Mouse (Mus musculus): ENCODE measurements around the gene Zfp654.
"Not testable (repeated sequence)": the region's sequence is repeated elsewhere in the genome, so short reads cannot be mapped to it uniquely, and the experiment has no call there.

The Zfp654 gene

DNA sequence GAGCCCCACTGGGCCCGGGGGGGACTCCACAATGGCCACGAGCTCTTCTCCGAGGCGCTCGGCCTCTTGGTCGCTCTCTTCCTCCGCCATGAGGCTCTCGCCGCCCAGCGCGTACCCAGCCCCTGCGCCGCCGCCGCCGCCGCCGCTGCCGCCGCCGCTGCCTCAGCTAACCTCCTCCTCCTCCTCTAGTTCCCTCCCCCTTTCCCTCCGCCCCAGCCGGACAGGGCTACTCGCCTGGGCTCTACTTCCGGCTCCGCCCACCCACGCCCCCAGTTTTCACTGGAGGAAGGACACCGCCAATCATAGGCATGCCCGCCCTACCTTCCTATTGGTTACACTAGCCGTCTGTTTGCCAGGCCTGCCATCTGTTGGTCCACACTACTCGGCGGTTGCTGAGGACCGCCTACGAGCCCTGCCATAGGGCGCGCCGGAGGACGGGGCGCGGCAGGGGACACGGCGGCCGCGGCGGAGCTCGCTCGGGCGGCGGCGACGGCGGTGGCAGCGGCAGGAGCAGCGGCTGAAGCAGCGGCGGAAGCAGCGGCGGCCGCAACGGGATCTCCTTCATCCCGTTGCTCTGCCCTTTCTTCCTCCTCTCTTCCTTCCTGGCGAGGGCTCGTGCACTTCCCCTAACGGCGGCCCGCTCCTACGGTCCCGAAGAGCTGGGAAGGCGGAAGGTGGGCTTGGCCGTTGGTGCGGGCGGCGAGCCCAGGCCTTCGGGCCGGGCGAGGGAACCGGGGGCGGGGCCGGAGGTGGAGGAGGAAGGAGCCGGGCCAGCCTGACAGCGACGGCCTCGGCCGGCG is at the start of gene Zfp654, which contains the start of gene Cggbp1:
Zfp654 (minus strand) TSS at position 90 of the 800 bp plus-strand sequence.
Cggbp1 (plus strand) TSS at position 434 of the 800 bp plus-strand sequence.
- peak; percentile 99 for DNase-seq (ENCODE audit: low read depth)

DNA sequence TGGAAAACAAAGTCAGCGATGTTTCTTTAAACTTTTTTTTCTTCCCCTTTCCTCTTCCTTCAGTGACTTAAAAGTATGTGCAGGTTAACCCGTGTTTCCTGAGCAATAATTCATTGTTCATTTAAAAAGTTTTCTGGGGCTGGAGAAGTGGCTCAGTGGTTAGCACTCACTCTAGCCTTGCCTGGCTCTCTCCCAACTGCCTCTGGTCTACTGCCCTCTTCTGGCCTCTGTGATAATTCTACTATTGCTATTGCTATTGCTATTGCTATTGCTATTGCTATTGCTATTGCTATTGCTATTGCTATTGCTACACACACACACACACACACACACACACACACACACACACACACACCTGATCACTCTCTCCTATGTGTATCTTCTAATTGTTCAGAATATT is 47.6 kb upstream of the Zfp654 start:
- peak; percentile 76 for DNase-seq (ENCODE audit: low read depth)

DNA sequence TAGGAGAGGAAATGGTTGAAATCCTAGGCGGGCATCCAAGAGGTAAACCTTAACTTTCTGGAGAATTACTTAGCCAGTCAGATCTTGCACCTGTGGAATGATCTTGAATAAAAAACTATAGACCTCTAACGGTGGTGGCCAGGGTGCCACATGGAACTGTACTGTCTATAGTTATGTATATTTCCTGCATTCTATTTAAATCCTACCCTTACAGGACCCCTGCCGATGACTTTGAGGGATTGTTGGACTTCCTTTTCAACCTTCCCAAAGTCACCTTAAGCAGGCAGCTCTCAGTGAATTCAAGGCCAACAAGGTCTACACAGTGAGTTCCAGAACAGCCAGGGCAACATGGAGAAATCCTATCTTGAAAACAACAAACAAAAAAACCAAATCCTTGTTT is 38.0 kb upstream of the Zfp654 start:
- DNase-seq (ENCODE audit: low read depth): no peak

DNA sequence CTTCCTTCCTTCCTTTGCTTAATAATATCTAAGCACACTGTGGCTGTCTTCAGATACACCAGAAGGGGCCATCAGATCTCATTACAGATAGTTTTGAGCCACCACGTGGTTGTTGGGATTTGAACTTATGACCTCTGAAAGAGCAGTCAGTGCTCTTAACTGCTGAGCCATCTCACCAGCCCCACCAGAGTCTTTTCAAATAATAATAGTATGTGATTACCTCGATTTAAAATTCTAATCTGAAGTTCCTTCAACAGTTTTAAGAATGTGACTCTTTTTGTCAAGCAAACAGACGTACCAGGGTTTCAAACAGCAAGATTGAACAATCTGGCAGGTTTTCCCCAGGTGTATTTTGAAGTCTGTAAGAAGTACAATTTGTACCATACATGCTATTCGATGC is 34.1 kb upstream of the Zfp654 start:
- DNase-seq (ENCODE audit: low read depth): no peak

DNA sequence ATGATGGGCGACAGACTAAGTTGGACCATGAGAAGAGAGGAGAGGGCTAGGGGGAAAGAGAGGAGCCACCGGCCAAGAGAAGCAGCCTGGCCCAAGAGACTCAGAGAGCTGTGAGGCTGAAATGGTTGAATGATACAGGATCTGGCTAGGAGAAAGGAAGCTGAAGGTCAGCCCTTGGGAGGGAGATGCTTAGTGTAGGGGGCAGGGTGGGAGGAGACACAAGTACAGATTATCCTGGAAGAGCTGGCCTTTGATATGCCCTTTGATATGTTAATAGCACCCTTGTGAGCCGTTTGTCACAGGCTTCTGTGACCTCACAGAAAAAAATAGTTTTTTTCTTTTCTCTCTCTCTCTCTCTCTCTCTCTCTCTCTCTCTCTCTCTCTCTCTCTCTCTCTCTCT is 33.7 kb upstream of the Zfp654 start:
- DNase-seq (ENCODE audit: low read depth): no peak

DNA sequence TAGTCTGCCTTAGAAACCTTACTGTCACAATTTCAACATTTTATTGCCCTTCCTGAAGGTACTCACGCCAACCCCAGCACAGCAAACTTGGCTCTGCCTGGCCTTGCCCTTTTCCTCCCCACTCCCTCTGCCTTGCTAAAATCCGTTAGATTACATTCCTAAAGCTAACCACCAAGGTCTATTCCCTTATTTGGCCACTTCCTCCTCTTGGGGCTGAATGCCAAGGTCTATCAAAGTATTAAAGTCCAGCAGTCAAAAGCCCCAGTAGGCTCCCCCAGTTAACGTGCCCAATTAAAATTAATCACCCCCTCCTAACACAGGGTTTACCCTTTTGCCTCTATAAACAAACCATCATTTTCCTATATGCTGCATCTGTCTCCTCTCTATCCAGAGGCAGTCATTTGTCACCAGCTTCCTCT is 33.0 kb upstream of the Zfp654 start:
- DNase-seq (ENCODE audit: low read depth): no peak

DNA sequence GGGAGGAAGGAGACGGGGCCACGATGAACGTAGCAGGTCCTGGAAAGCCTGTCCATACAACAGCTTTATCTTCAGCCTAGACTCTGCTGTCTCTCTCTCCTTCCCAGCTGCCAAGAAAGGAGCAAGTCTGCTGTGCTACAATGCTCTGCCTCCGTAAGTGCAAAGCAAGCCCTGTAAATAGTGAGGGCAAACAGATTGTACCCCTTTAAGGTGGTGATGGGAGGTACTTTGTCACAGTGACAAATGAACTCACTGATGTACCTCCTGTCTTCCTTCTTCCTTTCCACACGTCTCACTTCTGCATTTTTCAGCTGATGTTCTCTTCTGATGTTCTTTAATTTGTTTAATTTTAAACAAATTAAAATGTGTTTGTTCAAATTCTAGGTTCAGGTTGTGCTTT is 32.4 kb upstream of the Zfp654 start:
- no peak for DNase-seq (ENCODE audit: low read depth)

DNA sequence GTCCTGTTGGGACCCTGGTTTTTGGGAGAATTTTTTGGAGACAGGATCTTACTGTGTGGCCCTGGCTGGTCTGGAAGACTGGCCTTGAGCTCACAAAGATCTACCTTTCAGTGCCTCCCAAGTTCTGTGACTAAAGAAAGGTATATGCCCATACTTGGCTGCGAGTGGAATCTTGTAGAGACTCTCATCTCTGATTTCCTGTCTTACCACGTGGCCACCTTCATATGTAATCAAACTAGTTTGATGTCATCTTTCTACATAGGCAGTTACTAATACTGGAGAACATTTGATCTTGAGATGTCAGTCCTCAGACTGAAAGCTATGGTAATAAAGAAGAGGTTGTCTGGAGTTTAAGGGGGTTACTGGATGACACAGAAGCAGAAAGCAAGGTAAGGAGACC is 30.0 kb upstream of the Zfp654 start:
- peak; percentile 36 for DNase-seq (ENCODE audit: low read depth)

DNA sequence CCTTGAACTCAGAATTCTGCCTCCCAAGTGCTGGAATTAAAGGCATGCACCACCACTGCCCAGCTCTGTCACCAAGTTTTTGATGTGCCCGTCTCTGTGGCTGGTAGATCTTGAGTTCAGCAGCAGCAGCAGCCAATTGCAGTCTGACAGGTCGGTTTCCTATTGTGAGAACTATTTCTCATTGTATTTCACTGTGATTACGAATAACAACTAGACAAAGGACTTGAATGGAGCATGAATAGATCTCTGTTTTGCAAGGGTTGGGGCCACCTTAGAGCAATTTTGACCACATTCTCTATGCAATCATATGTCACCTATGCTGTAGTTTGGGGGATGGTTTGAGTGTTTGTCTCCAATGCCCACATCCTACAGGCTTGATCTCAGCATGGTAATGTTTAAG is 29.5 kb upstream of the Zfp654 start:
- DNase-seq (ENCODE audit: low read depth): no peak

DNA sequence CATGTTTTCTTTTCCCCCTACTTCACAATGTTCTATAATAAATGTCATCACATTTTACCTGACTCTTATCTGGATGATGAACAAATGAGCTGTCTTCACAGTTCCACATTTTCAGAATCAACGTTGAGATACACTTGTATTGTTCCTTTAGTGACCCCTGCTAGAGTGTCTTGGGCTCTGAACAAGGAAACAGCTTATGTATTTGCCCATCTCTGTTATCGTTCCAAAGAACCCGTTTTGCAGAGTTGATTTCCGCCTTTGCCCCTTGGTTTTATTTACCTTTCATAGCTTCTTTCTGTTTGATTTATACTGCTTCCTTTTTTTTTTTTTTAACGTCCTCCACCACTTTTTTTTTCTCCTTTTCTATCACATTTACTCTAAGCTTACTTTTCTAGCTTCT is 28.3 kb upstream of the Zfp654 start:
- no peak for DNase-seq (ENCODE audit: low read depth)

DNA sequence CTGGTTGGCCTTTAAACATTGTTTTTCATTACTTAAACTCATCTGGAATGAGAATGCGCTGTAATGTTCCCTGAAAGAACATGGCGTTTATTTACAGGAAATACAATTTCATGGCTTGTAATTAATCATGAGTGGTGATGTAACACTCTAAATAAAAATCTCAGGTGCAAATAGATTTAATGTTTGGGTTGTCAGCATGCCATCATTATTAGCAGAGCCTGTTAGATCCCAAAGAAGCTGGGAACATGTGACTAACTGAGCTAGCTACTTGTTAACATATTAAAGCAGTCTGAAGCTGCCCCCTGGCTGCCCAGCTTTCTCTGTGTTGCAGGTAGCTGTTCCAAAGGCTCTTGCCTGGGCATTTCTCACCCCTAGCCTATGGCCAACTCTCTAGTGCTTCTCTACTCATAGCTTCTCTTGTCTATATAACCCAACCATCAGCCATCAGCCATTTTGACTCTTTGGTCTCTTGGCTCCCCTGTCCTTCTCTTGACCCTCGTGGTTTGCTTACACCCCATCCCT is 27.2 kb upstream of the Zfp654 start:
- no peak for DNase-seq (ENCODE audit: low read depth)

DNA sequence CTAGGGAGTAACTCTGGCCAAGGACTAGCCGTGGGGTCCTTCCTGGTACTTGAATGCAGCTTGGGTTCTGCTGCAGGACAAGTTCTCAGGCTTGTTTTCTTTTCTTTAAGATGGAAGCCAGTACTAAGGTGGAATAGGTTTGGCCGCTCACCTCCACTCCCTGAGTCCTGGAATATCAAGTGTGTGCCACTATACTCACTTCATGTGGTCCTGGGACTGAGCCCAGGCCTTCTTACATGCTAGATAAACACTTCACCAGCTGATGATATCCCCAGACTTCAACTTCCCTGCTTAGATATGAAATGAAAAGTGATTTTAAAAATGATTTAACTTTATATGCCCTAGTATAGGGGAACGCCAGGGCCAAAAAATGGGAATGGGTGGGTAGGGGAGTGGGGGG is 25.9 kb upstream of the Zfp654 start:
- no peak for DNase-seq (ENCODE audit: low read depth)

DNA sequence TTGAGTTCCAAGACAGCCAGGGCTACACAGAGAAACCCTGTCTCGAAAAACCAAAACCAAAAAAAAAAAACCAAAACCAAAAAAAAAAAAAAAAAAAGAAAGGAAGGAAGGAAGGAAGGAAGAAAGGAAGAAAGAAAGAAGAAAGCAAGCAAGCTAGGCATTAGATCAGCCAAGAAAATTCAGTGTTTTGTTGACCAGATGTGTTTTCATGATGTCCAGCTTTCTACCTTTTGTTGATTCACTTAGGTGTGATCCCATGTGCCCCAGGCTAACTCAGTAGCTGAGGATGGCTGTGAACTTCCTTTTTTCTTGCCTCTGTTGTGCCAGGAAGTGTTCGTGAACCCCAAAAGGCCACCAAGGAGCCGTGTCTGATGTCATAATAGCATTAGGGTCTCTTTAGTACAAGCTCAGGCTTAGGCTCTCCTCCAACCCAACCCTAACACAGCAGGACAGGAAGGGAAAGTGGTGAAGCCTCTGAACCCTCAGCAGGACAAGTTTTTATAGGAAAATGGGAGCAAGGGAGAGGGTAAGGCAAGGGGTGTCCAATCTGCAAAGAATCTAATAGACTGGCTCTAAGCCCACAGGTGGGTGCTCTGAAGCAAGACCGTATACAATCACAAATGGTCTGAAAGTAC is 25.3 kb upstream of the Zfp654 start:
- no peak for DNase-seq (ENCODE audit: low read depth)

DNA sequence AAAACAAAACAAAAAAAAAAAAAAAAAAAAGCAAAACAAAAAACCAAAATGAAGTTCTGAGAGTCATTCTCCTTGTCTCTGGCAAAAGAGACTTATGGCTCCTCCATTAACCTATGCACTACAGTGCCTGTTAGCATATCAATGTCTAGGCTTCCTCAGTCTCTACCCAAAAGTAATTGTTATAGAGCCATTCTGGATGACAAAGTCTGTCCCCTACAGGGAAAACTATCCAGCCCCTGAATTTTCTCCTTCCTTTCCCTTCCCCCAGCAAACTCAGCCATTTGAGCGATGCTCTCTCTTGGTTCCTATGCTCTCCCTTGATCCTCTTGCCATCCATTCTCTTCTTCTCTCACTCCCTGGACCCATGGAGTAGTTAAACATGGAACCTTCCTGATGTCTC is 24.4 kb upstream of the Zfp654 start:
- no peak for DNase-seq (ENCODE audit: low read depth)

DNA sequence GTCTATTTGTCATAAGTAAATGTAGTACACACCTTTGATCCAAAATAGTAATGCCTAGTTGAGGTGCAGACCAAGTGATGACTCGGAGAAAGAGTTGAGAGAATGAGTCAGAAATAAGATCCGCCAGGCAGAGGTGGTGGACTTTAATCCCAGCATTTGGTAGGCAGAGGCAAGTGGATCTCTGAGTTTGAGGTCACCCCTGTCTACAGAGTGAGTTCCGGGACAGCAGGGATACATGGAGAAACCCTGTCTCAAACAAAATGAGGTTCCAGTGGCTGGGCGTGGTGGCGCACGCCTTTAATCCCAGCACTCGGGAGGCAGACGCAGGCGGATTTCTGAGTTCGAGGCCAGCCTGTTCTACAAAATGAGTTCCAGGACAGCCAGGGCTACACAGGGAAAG is 23.9 kb upstream of the Zfp654 start:
- DNase-seq (ENCODE audit: low read depth): no peak

DNA sequence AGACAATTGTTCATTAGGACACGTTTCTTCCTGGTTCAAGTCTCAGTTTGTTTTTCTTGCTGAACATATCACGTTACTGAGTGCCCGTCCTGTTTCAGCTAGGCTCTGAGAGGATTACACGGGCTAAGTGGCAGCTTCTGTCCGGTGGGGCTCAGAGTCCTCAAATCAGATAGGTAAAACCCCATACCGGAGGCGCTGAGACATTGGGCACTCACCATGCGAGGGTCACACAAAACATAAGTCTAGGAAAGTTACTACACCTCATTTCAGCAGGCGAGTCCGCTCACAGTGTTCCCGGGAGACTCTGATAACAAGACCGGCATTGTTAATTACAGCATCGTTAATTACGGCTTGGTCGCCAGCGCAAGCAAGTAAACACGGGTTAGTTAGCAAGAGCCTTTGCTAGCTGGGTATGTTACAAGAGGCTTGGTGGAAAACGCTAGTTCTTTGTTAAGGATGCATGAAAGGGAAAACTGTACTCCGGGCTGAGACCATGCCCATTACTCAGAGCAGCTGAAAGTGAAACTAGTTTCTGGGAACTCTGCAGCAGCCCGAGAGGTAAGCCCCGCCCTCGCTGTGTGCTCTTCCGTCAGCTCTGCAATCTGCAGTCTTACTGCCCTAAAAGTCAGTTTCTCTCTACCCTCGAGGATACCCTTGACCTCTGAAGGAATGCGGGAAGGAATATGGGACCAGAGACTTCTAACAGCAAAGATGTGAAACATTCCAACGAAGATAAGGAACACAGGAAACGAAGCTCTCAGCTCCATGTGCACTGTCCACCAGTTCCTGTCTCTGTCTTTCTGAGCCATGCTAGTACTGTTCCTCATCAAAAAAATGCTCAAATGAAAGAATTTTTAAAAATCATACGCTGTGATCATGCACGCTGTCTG is 22.2 kb upstream of the Zfp654 start:
- peak; percentile 88 for DNase-seq (ENCODE audit: low read depth)

DNA sequence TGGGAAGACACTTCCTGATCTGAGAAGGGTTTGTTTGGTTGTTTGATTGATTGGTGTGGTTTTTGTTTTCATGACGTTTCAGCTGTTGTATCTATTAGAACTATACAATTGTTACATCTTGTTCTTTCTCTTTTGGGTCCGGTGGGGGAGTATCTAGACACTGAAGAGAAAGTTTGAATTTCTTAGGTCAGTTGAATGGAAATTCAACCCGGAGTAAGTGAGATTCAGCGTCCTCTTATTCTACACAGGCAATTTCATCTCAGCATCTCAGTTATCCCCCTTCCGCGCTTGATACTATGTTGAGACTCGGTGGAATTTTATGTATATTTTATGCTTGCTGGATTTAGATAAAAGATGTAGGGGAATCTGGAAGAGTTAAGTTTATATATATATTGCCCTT is 21.4 kb upstream of the Zfp654 start:
- DNase-seq (ENCODE audit: low read depth): peak; percentile 59

DNA sequence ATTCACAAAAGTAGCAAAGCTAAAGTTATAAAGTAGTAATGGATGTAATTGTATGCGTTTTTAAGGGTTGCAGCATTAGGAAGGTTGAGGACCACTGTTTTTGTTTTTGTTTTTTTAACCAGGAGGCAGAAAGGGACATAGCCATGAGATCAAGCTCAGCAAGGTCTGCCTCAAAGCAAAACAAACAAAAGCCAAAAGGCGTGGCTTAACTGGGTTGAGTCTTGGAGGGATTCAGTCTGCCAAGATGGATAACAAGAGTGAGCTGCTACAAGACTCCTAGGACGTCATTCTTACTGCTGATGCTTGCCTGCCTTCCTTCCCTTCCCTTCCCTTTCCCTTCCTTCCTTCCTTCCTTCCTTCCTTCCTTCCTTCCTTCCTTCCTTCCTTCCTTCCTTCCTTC is 20.8 kb upstream of the Zfp654 start:
- DNase-seq (ENCODE audit: low read depth): peak; percentile 46

DNA sequence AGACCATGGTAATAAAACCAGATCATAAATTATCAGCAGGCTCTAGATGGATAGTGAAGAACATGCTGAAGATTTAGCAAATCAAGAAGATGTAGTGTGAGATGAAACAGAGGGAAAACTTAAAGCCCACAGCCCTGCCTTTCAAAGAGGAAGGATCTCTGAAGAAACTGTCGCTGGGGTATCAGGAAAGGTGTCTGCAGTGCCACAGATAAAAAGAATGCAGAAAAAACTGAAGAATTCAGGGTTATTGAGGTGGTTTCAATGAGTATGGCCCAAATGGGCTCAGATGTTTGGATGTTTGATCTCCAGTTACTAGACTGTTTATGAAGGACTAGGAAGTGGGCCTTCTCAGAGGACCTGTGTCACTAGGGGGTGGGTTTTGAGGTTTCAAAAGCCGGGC is 18.2 kb upstream of the Zfp654 start:
- no peak for DNase-seq (ENCODE audit: low read depth)

DNA sequence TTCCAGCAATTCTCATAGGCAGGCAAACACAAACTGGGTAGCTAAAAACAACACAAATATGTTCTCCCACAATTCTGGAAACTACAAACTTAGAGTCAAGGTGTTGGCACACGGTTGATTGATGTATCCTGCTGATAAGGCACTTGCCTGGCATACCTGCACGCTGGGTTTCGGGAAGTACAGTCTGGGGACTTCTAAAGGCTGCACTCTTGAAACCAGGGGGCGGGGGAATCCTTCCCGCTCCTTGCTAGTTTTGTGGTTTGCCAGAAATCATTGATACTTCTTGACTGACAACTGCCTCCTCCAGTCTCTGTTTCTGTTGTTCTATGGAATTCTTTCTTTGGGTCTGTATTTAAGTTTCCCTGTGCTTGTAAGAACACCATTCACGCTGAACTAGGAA is 17.2 kb upstream of the Zfp654 start:
- DNase-seq (ENCODE audit: low read depth): no peak

DNA sequence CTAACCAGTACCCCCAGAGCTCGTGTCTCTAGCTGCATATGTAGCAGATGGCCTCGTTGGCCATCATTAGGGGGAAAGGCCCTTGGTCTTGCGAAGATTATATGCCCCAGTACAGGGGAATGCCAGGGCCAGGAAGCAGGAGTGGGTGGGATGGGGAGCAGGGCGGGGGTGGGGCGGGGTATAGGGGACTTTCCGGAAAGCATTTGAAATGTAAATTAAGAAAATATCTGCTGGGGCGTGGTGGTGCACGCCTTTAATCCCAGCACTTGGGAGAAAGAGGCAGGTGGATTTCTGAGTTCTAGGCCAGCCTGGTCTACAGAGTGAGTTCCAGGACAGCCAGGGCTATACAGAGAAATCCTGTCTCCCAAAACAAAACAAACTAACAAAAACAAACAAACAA is 14.4 kb upstream of the Zfp654 start:
- DNase-seq (ENCODE audit: low read depth): not testable (repeated sequence)

DNA sequence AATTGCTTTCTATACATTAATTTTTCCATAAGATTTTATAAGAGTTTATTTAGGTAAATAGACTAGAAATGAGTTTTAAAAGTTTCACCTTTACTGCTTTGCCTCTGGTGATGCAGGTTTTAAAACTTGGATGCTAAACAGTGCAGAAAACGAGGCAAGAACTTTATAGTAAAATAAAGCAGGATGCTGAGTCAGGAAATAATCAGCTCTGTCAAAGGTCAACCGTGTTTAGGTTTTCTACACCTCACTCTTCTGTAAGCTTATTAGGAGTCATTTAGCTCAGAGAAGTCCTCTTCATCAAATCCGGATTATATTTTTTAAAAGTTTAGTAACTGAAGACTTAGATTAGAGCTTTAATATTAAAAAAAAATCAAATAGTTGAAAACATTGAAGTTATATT is 5.5 kb upstream of the Zfp654 start:
- DNase-seq (ENCODE audit: low read depth): no peak

DNA sequence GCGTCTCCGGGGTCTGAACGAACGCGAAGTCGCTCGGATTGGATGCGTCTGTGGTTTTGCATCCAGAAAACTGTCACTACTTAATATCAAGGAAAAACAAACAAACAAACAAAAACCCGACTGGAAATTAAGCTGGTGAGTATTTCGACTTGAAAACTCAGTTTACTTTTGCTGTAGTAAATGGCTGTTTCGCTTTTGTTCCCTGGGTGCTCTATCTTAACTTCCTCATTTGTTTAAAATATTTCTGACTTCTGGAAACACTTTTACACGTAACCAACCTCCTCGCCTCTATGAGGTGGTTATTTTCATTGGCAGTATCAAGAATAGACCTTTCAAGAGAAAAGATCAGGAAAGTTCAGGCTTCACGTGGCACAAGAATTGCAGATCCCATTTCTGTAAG is 1.4 kb upstream of the Zfp654 start:
- DNase-seq (ENCODE audit: low read depth): peak; percentile 31

All from naive thymus-derived CD4-positive, alpha-beta T cell, adult 2 months (primary cell).